Mouse (Mus musculus) cerebellum, postnatal 36 days (tissue): ENCODE measurements at regions not wholly inside any gene's neighbourhood (a gene's known extent, or its start where the extent isn't known, plus 50 kb on each side); places are given as distances from the start of the nearest gene placed in this dataset.
"Not testable (repeated sequence)": the region's sequence is repeated elsewhere in the genome, so short reads cannot be mapped to it uniquely, and the experiment has no call there.

Source experiments
- DNase-seq, 2 experiments: peaks; one replicate each; pipeline ENCODE4 v3.0.0; 2021 to 2022; ENCODE audit warnings: mixed read lengths in 2 of 2

- DNase-seq = not testable (repeated sequence)
These were observed 52.6 kb upstream of the Cdyl start for GRCm38 (mm10) chr13:35606857-35607561.

- DNase-seq = no peak
These were observed 51.9 kb upstream of the Cdyl start for GRCm38 (mm10) chr13:35607710-35608109.
